Mouse (Mus musculus): Measurements from ENCODE around the gene Gm49776.

GRCm38 (mm10) chr16:18234671-18235388 lies 23.3 kb downstream of the Gm49776 start, which contains the start of gene Zdhhc8:
- peak; percentile 33 for TF ChIP-seq MAX (IDR thresholded peaks at IDR 0.05)
- TF ChIP-seq CTCF (IDR thresholded peaks at IDR 0.05; ENCODE audit: control insufficient read depth, insufficient read depth, insufficient read length): no peak

Data from C2C12 (cell line).